Mouse (Mus musculus) intestine, embryonic 15.5 days (tissue): ENCODE results near the gene Pln. TPM values are rescaled to one million over a fixed set of nuclear protein-coding genes. Genes with fewer than 3 reads are reported as not detected.

Experiments used
- ATAC-seq: fragments of 200-750 bp; cut with Nextera tagmentation; 2 replicates; pipeline ENCODE4 v1.8.0; 2017; ENCODE audit warnings: moderate TSS enrichment, moderate library complexity
- H3K27ac ChIP-seq: fragments of 300-500 bp; sonication (generic); 2 replicates; pipeline ENCODE4 v1.5.1; 2015; ENCODE audit warnings: mild to moderate bottlenecking, inconsistent platforms
- H3K27me3 ChIP-seq: fragments of 300-500 bp; sonication (generic); replicated peaks from 2 replicates; pipeline ENCODE4 v1.6.1; 2015; ENCODE audit warnings: inconsistent platforms
- H3K36me3 ChIP-seq: fragments of 300-500 bp; sonication (generic); 2 replicates; pipeline ENCODE4 v1.6.1; 2015; ENCODE audit warnings: inconsistent platforms
- H3K4me1 ChIP-seq: fragments of 300-500 bp; sonication (generic); replicated peaks from 2 replicates; pipeline ENCODE4 v1.6.1; 2015; ENCODE audit warnings: inconsistent platforms
- H3K4me2 ChIP-seq: fragments of 300-500 bp; sonication (generic); replicated peaks from 2 replicates; pipeline ENCODE4 v1.6.1; 2015; ENCODE audit warnings: mild to moderate bottlenecking, inconsistent platforms
- H3K4me3 ChIP-seq: fragments of 300-500 bp; sonication (generic); replicated peaks from 2 replicates; pipeline ENCODE4 v1.5.1; 2015; ENCODE audit warnings: inconsistent platforms
- H3K9ac ChIP-seq: fragments of 300-500 bp; sonication (generic); 2 replicates; pipeline ENCODE4 v1.6.1; 2015; ENCODE audit warnings: inconsistent platforms
- H3K9me3 ChIP-seq: fragments of 300-500 bp; sonication (generic); 2 replicates; pipeline ENCODE4 v1.6.1; 2016; ENCODE audit warnings: inconsistent platforms
- WGBS: fragments of 180-500 bp; shearing (Covaris S2); methylation state at CpG from one replicate; pipeline ENCODE4 v1.1.7; 2015; 5-methylcytosine and 5-hydroxymethylcytosine counted together
- polyA plus RNA-seq: library from polyadenylated mRNA; unstranded; fragments of >200 nt; fragmentation: Nextera tagmentation; extraction: Ambion mirVana; gene quantifications from 2 replicates; pipeline ENCODE4 v1.2.1, GENCODE M21; 2015

Gene Pln
- polyA plus RNA-seq, 1 experiment from 2014 or later, result 2.0 TPM

- Histone ChIP-seq H3K36me3 (no peaks in the 10 kb centered on the region), H3K9ac (no peak overlapping the region), H3K4me1 (peaks cover 3% of the 10 kb centered on the region; the same call in 1 of the 2 replicates), H3K4me3 (no peak overlapping the region), H3K4me2 (no peak overlapping the region), H3K27me3 (no peaks in the 10 kb centered on the region), H3K27ac (no peak overlapping the region), H3K9me3 (no peaks in the 10 kb centered on the region)
- 87% methylated on average over 9 of the region's 9 CpGs for WGBS
- no peak for ATAC-seq
These were observed 4.8 kb downstream of the Pln start for GRCm38 (mm10) chr10:53342166-53342728.

GRCm38 (mm10) chr10:53343384-53343783 is 5.9 kb downstream of the Pln start:
- H3K4me3 ChIP-seq, result no peak overlapping the region
- WGBS, result 32% methylated on average over 6 of the region's 6 CpGs
- H3K36me3 ChIP-seq, result no peaks in the 10 kb centered on the region
- no peaks in the 10 kb centered on the region for H3K9me3 ChIP-seq
- ATAC-seq, result no peak
- H3K4me2 ChIP-seq, result no peak overlapping the region
- no peak overlapping the region for H3K27ac ChIP-seq
- no peaks in the 10 kb centered on the region for H3K27me3 ChIP-seq
- H3K4me1 ChIP-seq, result peaks cover 3% of the 10 kb centered on the region; the same call in 1 of the 2 replicates
- H3K9ac ChIP-seq, result no peak overlapping the region

GRCm38 (mm10) chr10:53343865-53344264 is 6.4 kb downstream of the Pln start:
- Histone ChIP-seq H3K27ac (no peak overlapping the region), H3K36me3 (no peaks in the 10 kb centered on the region), H3K27me3 (no peaks in the 10 kb centered on the region), H3K4me2 (0 out of 2 replicates have a peak overlapping the region, but pooled peaks have one; percentile 20), H3K4me1 (peaks cover 3% of the 10 kb centered on the region; the same call in 1 of the 2 replicates), H3K9ac (no peak overlapping the region), H3K9me3 (no peaks in the 10 kb centered on the region), H3K4me3 (no peak overlapping the region)
- 56% methylated on average over 10 of the region's 10 CpGs for WGBS
- no peak for ATAC-seq

GRCm38 (mm10) chr10:53345508-53345907 is 8.0 kb downstream of the Pln start:
- Histone ChIP-seq H3K36me3 (no peaks in the 10 kb centered on the region), H3K4me1 (peaks cover 3% of the 10 kb centered on the region; the same call in 1 of the 2 replicates), H3K4me2 (no peak overlapping the region), H3K9ac (no peak overlapping the region), H3K27me3 (no peaks in the 10 kb centered on the region), H3K4me3 (no peak overlapping the region), H3K27ac (no peak overlapping the region), H3K9me3 (no peaks in the 10 kb centered on the region)
- 88% methylated on average over 4 of the region's 4 CpGs for WGBS
- no peak for ATAC-seq

DNA sequence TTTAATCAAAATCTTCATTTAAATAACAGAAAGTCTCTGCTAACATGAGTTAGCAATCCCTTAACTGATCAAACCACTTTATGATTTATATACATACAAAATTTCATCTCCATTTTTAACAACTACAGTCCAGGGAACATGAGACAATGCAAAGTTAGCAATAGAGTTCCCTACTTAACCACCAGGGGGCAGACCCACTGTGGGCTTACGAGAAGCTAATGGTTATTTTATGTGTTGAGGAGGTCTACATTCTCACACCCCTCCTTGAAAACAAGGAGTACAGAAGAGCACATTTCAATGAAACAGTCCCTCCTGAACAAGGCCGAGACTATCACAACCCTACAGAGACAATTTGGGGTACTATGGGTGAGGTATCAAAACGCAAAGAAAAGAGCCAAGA is 9.0 kb downstream of the Pln start:
- H3K4me3 ChIP-seq, result no peak overlapping the region
- H3K36me3 ChIP-seq, result no peaks in the 10 kb centered on the region
- no peak overlapping the region for H3K27ac ChIP-seq
- peaks cover 3% of the 10 kb centered on the region; the same call in 1 of the 2 replicates for H3K4me1 ChIP-seq
- H3K9me3 ChIP-seq, result no peaks in the 10 kb centered on the region
- no peak overlapping the region for H3K9ac ChIP-seq
- no peak overlapping the region for H3K4me2 ChIP-seq
- ATAC-seq, result 0 out of 2 replicates have a peak, but pooled peaks have one; percentile 10
- WGBS, result 55% methylated on average over 3 of the region's 3 CpGs
- no peaks in the 10 kb centered on the region for H3K27me3 ChIP-seq

- H3K9ac ChIP-seq, result no peak overlapping the region
- H3K4me3 ChIP-seq, result no peak overlapping the region
- H3K4me1 ChIP-seq, result peaks cover 3% of the 10 kb centered on the region; the same call in 1 of the 2 replicates
- H3K27me3 ChIP-seq, result no peaks in the 10 kb centered on the region
- H3K27ac ChIP-seq, result no peak overlapping the region
- H3K4me2 ChIP-seq, result no peak overlapping the region
- no peaks in the 10 kb centered on the region for H3K36me3 ChIP-seq
- 86% methylated on average over 5 of the region's 5 CpGs for WGBS
- ATAC-seq, result 0 out of 2 replicates have a peak, but pooled peaks have one; percentile 6
- no peaks in the 10 kb centered on the region for H3K9me3 ChIP-seq
These were observed 9.4 kb downstream of the Pln start for GRCm38 (mm10) chr10:53346916-53347315.

- 56% methylated on average over 10 of the region's 10 CpGs for WGBS
- H3K9me3 ChIP-seq, result no peaks in the 10 kb centered on the region
- no peak overlapping the region for H3K27ac ChIP-seq
- no peak overlapping the region for H3K9ac ChIP-seq
- ATAC-seq, result peak; percentile 73; the same call in 1 of the 2 replicates
- H3K36me3 ChIP-seq, result no peaks in the 10 kb centered on the region
- H3K4me2 ChIP-seq, result no peak overlapping the region
- H3K4me3 ChIP-seq, result no peak overlapping the region
- H3K4me1 ChIP-seq, result peaks cover 3% of the 10 kb centered on the region; the same call in 1 of the 2 replicates
- H3K27me3 ChIP-seq, result no peaks in the 10 kb centered on the region
These were observed 10.6 kb downstream of the Pln start for GRCm38 (mm10) chr10:53347787-53348755.

DNA sequence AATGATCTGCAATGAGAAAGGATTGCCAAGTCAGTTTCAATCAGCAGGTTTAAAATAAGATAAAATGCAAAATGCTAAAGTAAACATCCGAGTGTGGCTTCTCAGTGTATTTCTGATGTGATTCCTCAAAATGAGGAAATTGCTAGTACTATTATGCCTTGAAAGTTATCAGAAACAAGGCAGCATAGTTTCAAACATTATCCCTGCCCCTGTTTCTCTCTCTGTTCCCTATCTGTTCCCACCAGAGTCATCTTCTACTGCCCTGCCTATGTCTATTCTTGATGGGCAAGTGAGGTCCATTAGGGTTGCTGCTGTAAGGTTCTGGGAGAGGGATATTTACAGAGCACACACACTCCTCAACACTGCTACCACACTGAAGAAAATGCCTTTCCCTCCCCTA is 11.8 kb downstream of the Pln start:
- no peaks in the 10 kb centered on the region for H3K4me1 ChIP-seq
- H3K36me3 ChIP-seq, result no peaks in the 10 kb centered on the region
- no peak overlapping the region for H3K9ac ChIP-seq
- no peak overlapping the region for H3K27ac ChIP-seq
- WGBS, result 79% methylated on average over 1 of the region's 1 CpGs
- H3K9me3 ChIP-seq, result no peaks in the 10 kb centered on the region
- no peak for ATAC-seq
- no peak overlapping the region for H3K4me2 ChIP-seq
- no peak overlapping the region for H3K4me3 ChIP-seq
- H3K27me3 ChIP-seq, result no peaks in the 10 kb centered on the region

DNA sequence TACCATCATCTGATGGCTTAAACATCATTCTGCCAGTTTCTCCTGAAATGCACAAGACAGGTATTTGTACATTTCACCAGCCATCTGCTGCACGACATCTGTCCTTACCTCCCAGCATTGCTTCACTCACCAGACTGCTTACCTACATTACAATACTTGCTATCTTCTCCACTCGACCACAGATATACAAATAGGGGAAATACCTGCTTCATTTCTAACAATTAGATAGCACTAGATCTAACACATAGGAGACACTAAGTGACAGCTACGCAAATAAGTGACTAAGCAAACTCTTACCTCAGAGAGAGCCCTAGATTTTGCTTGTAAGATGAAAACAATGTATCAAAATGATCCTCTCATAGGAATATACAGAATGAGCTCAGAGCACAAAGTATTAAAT is 16.2 kb downstream of the Pln start:
- no peak for ATAC-seq
- no peak overlapping the region for H3K4me3 ChIP-seq
- no peak overlapping the region for H3K9ac ChIP-seq
- H3K27ac ChIP-seq, result no peak overlapping the region
- no peaks in the 10 kb centered on the region for H3K27me3 ChIP-seq
- H3K4me1 ChIP-seq, result 0 out of 2 replicates have a peak, but pooled peaks cover 2% of the 10 kb centered on the region
- WGBS, result 82% methylated on average over 3 of the region's 3 CpGs
- no peaks in the 10 kb centered on the region for H3K36me3 ChIP-seq
- no peak overlapping the region for H3K4me2 ChIP-seq
- H3K9me3 ChIP-seq, result no peaks in the 10 kb centered on the region

DNA sequence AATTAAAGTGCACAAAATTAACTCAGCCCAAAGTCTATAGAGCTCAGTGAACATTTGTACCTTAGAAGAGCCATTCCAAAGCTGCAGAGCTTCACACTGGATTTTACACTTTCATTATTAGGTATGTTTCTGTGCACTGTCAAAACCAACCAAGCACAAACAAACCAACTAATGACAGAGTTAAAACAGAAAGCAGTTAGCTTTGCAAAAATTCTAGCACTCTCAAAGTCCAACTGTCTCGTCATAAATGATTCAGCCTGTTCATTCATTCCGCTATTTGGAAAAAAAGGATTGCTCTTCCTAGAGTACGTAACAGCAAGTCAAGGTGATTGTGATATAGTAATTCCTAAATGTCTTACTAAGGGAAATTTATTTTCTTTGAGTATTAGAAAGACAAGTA is 21.5 kb downstream of the Pln start:
- ATAC-seq, result no peak
- Histone ChIP-seq H3K4me3 (no peak overlapping the region), H3K4me2 (no peak overlapping the region), H3K9me3 (no peaks in the 10 kb centered on the region), H3K27me3 (no peaks in the 10 kb centered on the region), H3K36me3 (no peaks in the 10 kb centered on the region), H3K9ac (no peak overlapping the region), H3K4me1 (0 out of 2 replicates have a peak, but pooled peaks cover 2% of the 10 kb centered on the region), H3K27ac (no peak overlapping the region)
- WGBS, result 74% methylated on average over 3 of the region's 3 CpGs

DNA sequence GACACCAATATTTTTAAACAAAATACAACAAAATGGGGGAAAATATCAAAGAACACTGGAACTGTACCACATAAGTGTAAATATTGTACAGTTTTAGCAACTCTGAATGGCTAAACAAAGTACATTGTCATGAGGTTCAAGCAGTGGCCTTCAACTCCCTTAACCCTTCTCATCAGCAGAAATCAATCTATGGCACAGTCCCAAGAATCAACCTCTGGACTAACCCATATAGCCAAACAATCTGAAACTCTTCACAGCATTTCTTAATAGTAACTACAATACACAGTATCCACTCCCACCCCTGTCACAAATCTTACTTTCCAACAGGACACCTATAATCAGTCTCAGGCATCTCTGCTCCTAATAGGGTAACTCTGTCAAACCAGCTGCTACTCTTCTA is 26.8 kb downstream of the Pln start:
- no peaks in the 10 kb centered on the region for H3K9me3 ChIP-seq
- H3K9ac ChIP-seq, result no peak overlapping the region
- H3K27me3 ChIP-seq, result no peaks in the 10 kb centered on the region
- H3K4me3 ChIP-seq, result no peak overlapping the region
- no peak overlapping the region for H3K4me2 ChIP-seq
- ATAC-seq, result no peak
- no peaks in the 10 kb centered on the region for H3K36me3 ChIP-seq
- H3K27ac ChIP-seq, result no peak overlapping the region
- no peaks in the 10 kb centered on the region for H3K4me1 ChIP-seq

DNA sequence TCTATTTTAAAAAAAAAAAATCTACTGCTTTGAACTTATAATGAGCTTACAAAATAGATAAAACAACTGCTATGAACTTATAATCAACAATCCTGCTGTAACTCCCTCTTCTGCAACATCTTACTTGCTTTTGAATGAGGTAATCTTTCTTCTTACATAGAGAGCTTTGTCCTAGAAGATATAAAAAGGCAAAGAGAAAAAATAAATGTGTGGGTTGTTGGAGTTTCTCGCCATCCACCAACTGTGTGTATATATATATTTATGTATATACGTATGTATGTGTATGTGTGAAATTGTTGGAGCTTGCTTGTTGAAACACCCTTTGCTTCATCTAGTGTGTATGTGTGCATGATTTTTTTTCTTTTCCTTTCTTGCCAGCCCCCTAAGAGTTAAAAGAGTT is 29.8 kb downstream of the Pln start:
- no peaks in the 10 kb centered on the region for H3K27me3 ChIP-seq
- no peak overlapping the region for H3K9ac ChIP-seq
- no peaks in the 10 kb centered on the region for H3K9me3 ChIP-seq
- H3K4me1 ChIP-seq, result no peaks in the 10 kb centered on the region
- no peak overlapping the region for H3K4me2 ChIP-seq
- 85% methylated on average over 2 of the region's 2 CpGs for WGBS
- no peak overlapping the region for H3K4me3 ChIP-seq
- no peaks in the 10 kb centered on the region for H3K36me3 ChIP-seq
- ATAC-seq, result no peak
- no peak overlapping the region for H3K27ac ChIP-seq
